Mouse (Mus musculus): ENCODE data around the gene Bmx. TPM values are rescaled to one million over a fixed set of nuclear protein-coding genes. Genes with fewer than 3 reads are reported as not detected.

Gene Bmx
- total and polyA plus RNA-seq, 2 experiments from 2014 or later: 0.38 to 0.39 TPM

DNA sequence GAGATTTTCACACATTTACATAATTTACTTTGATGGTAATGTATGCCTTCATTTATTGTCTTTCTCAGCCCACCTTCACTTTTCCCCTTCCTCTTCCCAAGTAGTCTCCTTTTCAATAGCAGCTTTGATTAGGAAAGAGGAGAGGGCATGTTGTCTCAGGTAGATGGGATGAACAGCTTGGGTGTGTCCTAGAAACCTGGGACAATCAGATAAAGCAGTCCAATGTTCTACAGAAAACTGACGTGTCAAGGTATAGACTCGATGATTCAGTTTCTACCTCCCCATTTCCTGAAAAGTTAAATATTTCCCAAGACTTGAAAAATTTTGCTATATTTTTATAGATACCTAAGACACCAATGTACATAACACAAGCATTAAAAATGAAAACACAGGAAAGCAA is 79.1 kb downstream of the Bmx start:
- Histone ChIP-seq H3K27ac (ENCODE audit: low read depth, low read length) (no peak overlapping the region), H3K4me2 (ENCODE audit: low read depth) (no peak overlapping the region), H3K9ac (no peak overlapping the region), H3K4me1 (ENCODE audit: insufficient read depth) (no peaks in the 10 kb centered on the region), H3K27me3 (ENCODE audit: insufficient read depth, low read length) (no peaks in the 10 kb centered on the region), H3K4me3 (ENCODE audit: low read depth, low read length) (no peak overlapping the region), H3K9me3 (ENCODE audit: low read length) (no peaks in the 10 kb centered on the region), H3K36me3 (ENCODE audit: insufficient read depth) (no peaks in the 10 kb centered on the region)
- 84% methylated on average over 2 of the region's 2 CpGs for WGBS
- TF ChIP-seq CTCF (IDR thresholded peaks at IDR 0.05; ENCODE audit: low read depth): no peak
- no peak for ATAC-seq
- no peak for DNase-seq

DNA sequence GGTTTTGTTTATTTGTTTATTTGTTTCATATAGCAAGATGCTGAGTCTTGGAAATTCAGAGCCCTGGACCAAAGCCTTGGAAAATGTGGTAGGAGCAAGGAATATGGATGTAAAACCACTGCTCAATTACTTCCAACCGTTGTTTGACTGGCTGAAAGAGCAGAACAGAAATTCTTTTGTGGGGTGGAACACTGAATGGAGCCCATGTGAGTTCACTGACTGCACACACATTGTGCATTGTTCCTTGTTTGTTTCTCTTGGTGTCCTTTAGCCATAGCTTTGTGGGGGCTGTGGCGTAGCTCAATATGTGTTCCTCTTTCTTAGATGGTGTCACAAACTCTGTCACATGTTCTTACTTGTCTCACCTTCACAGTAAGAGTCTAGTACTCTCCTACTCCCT is 82.2 kb downstream of the Bmx start:
- Histone ChIP-seq H3K27ac (ENCODE audit: low read depth, low read length) (no peak overlapping the region), H3K9me3 (ENCODE audit: low read length) (no peaks in the 10 kb centered on the region), H3K9ac (no peak overlapping the region), H3K27me3 (ENCODE audit: insufficient read depth, low read length) (no peaks in the 10 kb centered on the region), H3K36me3 (ENCODE audit: insufficient read depth) (no peaks in the 10 kb centered on the region), H3K4me3 (ENCODE audit: low read depth, low read length) (no peak overlapping the region), H3K4me2 (ENCODE audit: low read depth) (no peak overlapping the region), H3K4me1 (ENCODE audit: insufficient read depth) (no peaks in the 10 kb centered on the region)
- DNase-seq (no peak), ATAC-seq (no peak)
- no peak for TF ChIP-seq CTCF (IDR thresholded peaks at IDR 0.05; ENCODE audit: low read depth)
- WGBS: 56% methylated on average over 2 of the region's 2 CpGs

DNA sequence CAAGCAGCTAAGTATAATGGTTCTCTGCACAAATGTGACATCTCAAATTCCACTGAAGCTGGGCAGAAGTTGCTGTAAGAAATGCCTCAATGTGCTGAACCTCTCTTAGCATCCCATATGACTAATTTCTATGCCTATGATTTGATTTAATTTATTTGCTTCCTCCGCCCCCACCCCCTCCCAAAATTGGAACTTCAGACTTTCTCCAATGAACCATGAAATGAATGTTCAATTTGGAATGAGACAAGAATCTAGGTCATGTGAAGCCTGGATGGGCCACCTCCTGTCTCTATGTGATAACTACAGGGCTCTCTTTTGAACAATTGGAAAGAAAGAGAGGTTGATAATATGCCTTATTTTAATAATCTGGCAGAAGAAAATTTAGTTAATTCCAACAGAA is 82.7 kb downstream of the Bmx start:
- Histone ChIP-seq H3K4me3 (ENCODE audit: low read depth, low read length) (no peak overlapping the region), H3K27ac (ENCODE audit: low read depth, low read length) (no peak overlapping the region), H3K9me3 (ENCODE audit: low read length) (no peaks in the 10 kb centered on the region), H3K4me2 (ENCODE audit: low read depth) (no peak overlapping the region), H3K27me3 (ENCODE audit: insufficient read depth, low read length) (no peaks in the 10 kb centered on the region), H3K9ac (no peak overlapping the region), H3K36me3 (ENCODE audit: insufficient read depth) (no peaks in the 10 kb centered on the region), H3K4me1 (ENCODE audit: insufficient read depth) (no peaks in the 10 kb centered on the region)
- DNase-seq (no peak), ATAC-seq (no peak)
- whole genome bisulfite sequencing: 94% methylated on average over 1 of the region's 1 CpGs
- no peak for TF ChIP-seq CTCF (IDR thresholded peaks at IDR 0.05; ENCODE audit: low read depth)

DNA sequence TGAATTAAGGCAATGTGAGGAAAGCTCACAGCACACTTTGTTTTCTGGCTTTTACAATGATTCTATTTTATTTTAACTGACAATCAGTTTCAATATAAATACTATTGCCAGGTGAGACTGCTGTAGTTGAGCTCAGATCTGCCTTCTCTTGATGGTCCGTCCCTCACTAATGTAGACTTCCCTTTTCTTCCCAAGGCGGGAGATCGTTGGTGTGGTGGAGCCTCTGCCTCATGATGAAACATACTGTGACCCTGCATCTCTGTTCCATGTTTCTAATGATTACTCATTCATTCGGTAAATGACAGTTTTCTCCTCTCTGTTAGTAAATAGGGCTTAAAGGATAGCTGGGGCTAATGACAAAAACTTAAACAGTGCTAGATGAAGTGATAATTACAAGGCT is 84.1 kb downstream of the Bmx start:
- Histone ChIP-seq H3K4me2 (ENCODE audit: low read depth) (no peak overlapping the region), H3K4me1 (ENCODE audit: insufficient read depth) (no peaks in the 10 kb centered on the region), H3K4me3 (ENCODE audit: low read depth, low read length) (no peak overlapping the region), H3K27ac (ENCODE audit: low read depth, low read length) (no peak overlapping the region), H3K36me3 (ENCODE audit: insufficient read depth) (no peaks in the 10 kb centered on the region), H3K9ac (no peak overlapping the region), H3K27me3 (ENCODE audit: insufficient read depth, low read length) (no peaks in the 10 kb centered on the region), H3K9me3 (ENCODE audit: low read length) (no peaks in the 10 kb centered on the region)
- no peak for TF ChIP-seq CTCF (IDR thresholded peaks at IDR 0.05; ENCODE audit: low read depth)
- DNase-seq (no peak), ATAC-seq (no peak)
- 86% methylated on average over 4 of the region's 4 CpGs for WGBS

DNA sequence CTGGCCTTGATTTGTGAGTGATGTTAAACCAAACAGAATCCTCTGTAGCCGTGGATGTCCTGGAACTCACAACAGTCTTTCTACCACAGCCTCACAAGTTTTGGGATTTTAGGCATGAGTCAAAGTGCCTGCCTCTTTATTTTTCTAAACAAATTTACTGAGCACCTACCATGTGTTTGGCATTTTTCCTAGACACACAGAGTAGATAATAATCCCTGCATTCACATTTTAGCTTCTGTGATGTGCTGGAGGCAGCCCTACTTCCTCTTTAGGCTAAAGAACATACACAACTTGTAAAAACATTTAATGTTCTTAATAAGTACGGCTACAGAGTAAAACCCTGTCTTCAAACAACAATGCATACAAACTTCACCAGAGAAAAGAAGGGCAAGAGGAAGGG is 87.0 kb downstream of the Bmx start:
- DNase-seq (no peak), ATAC-seq (no peak)
- Histone ChIP-seq H3K27me3 (ENCODE audit: insufficient read depth, low read length) (no peaks in the 10 kb centered on the region), H3K36me3 (ENCODE audit: insufficient read depth) (no peaks in the 10 kb centered on the region), H3K9me3 (ENCODE audit: low read length) (no peaks in the 10 kb centered on the region), H3K4me2 (ENCODE audit: low read depth) (no peak overlapping the region), H3K4me3 (ENCODE audit: low read depth, low read length) (no peak overlapping the region), H3K4me1 (ENCODE audit: insufficient read depth) (no peaks in the 10 kb centered on the region), H3K9ac (no peak overlapping the region), H3K27ac (ENCODE audit: low read depth, low read length) (no peak overlapping the region)
- no peak for TF ChIP-seq CTCF (IDR thresholded peaks at IDR 0.05; ENCODE audit: low read depth)
- 73% methylated on average over 2 of the region's 2 CpGs for WGBS

DNA sequence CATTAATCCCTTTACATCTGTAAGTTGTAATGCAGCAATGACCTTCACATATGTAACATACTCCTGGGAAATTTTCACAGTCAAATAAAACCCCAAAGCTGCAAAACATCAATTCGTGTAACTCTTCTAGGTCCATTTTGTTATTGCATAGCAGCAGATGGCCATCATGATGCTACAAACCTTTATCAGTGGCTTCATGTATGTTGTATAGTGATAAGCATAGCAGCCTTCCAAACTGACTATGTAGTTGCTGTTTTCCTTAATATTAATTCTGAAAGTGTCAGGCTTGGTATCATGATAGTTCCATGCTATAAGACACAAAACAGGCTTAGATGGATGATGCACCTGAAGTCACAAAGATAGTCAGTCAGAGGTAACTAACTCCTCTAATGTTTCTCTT is 93.3 kb downstream of the Bmx start:
- H3K4me1 ChIP-seq (ENCODE audit: insufficient read depth): no peaks in the 10 kb centered on the region
- H3K9ac ChIP-seq: no peak overlapping the region
- no peaks in the 10 kb centered on the region for H3K9me3 ChIP-seq (ENCODE audit: low read length)
- no peaks in the 10 kb centered on the region for H3K27me3 ChIP-seq (ENCODE audit: insufficient read depth, low read length)
- no peak overlapping the region for H3K4me3 ChIP-seq (ENCODE audit: low read depth, low read length)
- no peak for DNase-seq
- TF ChIP-seq CTCF (IDR thresholded peaks at IDR 0.05; ENCODE audit: low read depth): no peak
- no peak for ATAC-seq
- WGBS: 82% methylated on average over 1 of the region's 1 CpGs
- H3K27ac ChIP-seq (ENCODE audit: low read depth, low read length): no peak overlapping the region
- no peak overlapping the region for H3K4me2 ChIP-seq (ENCODE audit: low read depth)
- no peaks in the 10 kb centered on the region for H3K36me3 ChIP-seq (ENCODE audit: insufficient read depth)

DNA sequence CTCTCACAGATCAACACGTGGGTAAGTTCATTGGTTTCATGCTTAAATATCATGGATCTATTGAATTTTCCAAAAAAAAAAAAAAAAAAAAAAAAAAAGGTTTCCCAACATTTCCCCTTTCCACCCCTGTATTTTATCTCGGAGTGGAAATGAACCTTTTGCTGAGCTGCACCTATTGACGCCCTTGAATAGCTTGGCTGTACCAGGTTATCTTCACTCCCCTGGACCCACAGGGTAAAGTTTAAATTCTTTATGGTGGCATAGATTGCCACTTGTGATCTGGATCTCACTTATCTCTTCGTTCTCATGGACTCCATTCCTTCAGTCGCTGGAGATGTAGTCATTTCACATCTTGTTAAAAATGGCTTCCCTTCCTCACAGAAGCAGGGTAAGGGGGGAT is 103.4 kb downstream of the Bmx start:
- Histone ChIP-seq H3K27ac (ENCODE audit: low read depth, low read length) (no peak overlapping the region), H3K27me3 (ENCODE audit: insufficient read depth, low read length) (no peaks in the 10 kb centered on the region), H3K4me2 (ENCODE audit: low read depth) (no peak overlapping the region), H3K4me1 (ENCODE audit: insufficient read depth) (no peaks in the 10 kb centered on the region), H3K36me3 (ENCODE audit: insufficient read depth) (no peaks in the 10 kb centered on the region), H3K4me3 (ENCODE audit: low read depth, low read length) (no peak overlapping the region), H3K9me3 (ENCODE audit: low read length) (no peaks in the 10 kb centered on the region), H3K9ac (no peak overlapping the region)
- DNase-seq (no peak), ATAC-seq (no peak)
- no peak for TF ChIP-seq CTCF (IDR thresholded peaks at IDR 0.05; ENCODE audit: low read depth)
- 78% methylated on average over 5 of the region's 5 CpGs for WGBS

DNA sequence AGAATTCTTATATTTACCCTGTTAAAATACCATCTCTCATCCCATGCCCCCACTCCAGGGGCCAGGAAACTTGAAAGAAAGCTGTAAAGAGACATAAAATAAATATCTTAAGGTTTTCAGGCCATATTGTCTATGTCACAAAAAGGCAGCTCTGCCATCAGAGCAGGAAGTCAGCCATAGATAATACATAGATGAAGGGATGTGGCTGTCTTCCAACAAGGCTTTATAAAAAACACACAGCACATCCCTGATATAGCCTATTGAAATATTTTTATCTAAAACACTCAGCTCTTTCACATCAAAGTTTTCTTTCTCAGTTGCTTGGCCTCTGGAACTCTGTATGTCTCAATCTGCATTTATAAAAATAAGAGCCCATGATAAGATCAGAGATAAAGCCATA is 104.4 kb downstream of the Bmx start:
- TF ChIP-seq CTCF (IDR thresholded peaks at IDR 0.05; ENCODE audit: low read depth): no peak
- no peak for ATAC-seq

More for the DNA sequence above, 104.4 kb downstream of the Bmx start:
- no peak overlapping the region for H3K4me2 ChIP-seq (ENCODE audit: low read depth)
- H3K27me3 ChIP-seq (ENCODE audit: insufficient read depth, low read length): no peaks in the 10 kb centered on the region
- no peak overlapping the region for H3K27ac ChIP-seq (ENCODE audit: low read depth, low read length)
- no peaks in the 10 kb centered on the region for H3K9me3 ChIP-seq (ENCODE audit: low read length)
- H3K9ac ChIP-seq: no peak overlapping the region
- H3K4me1 ChIP-seq (ENCODE audit: insufficient read depth): no peaks in the 10 kb centered on the region
- no peaks in the 10 kb centered on the region for H3K36me3 ChIP-seq (ENCODE audit: insufficient read depth)
- no peak overlapping the region for H3K4me3 ChIP-seq (ENCODE audit: low read depth, low read length)
- no peak for DNase-seq

All from forebrain, postnatal 0 days (tissue).